Mouse (Mus musculus): Measurements from ENCODE around the gene Zdhhc17.

DNA sequence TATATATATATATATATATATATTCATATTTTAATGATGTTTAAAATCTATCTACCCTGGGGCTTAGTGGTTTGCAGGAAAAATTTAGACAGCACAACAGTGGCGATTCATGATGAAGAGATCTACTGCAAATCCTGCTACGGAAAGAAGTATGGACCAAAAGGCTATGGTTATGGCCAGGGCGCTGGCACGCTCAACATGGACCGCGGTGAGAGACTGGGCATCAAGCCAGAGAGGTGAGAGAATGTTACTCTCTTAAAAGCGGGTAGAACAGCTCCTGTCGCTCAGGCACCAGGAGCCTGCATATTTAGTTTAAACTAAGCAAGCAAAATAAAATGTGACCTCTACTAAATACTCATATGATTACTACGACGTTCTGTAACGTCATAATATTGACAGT is 74.9 kb downstream of the Zdhhc17 start:
- TF ChIP-seq CTCF (IDR thresholded peaks at IDR 0.05; ENCODE audit: low read depth, low read length) (no peak), POLR2A (IDR thresholded peaks at IDR 0.05; ENCODE audit: insufficient read depth, low read length) (no peak), EP300 (IDR thresholded peaks at IDR 0.05; ENCODE audit: insufficient read depth, low read depth, low read length) (no peak)
